Mouse (Mus musculus): Measurements from ENCODE around the gene Wrnip1.

DNA sequence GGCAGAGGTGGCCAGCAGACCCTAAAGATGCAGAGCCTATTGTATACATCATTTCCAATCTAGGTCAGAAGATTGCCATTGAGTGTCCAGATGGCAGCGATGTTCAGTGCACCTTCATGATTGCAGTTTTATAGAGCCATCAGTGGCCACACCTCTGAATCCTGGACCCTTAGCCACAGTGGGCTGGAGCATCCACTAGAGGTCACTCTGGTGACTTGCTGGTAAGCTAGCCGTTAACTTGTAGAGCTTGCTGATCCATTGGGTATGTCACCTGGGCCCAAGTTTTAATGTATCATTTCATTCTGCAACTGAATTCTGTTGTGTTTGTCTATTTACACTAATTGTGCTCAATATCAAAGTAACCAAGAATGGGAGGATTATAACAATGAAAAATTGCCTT is 63.8 kb downstream of the Wrnip1 start:
- TF ChIP-seq CTCF (conservative IDR thresholded peaks at IDR 0.05; ENCODE audit: insufficient read depth, insufficient read length, low read depth, low read length) (peak; percentile 31; the same call in 1 of the 2 replicates), POLR2A (IDR thresholded peaks at IDR 0.05; ENCODE audit: low read depth, low read length) (no peak)

Data from kidney, adult 2 months (tissue).